Mouse (Mus musculus): ENCODE data around the gene Babam1.
A peak's percentile ranks its signal among the peaks of the same experiment; 100 is the strongest.

The Babam1 gene

DNA sequence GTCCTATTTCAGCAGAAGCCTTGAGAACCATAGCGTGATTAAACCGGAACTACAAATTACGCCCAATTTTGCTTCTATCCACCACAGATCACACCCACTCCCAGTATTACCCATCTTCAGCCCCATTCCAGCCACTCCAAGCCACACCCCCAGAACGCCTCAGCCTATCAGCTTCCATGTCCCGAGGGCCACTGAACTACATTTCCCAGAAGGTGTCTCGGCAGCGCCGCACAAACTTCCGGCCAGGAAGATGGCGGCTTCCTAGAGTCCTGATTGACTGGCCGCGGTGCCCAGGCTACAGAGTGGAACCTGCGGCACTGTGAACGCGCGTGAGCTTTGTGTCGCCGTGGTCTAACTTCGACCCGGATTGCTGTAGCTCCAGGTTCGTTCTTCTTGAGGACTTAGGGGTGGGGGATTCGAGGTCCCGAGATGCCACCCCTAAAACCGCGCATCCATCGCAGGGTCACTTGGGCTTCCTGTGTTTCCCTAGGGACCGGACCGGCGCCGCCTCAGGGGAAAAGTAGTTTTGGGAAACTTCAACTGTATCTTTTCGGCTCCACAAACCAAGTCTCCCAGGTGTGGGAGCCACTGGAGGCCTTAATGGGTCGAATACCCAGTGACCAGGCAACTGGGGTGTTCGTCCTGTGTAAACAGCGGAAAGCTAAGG lies at the start of gene Babam1:
Gene Babam1 (plus strand): TSS at position 223 of the 667 bp plus-strand sequence.
- peak; percentile 62 for DNase-seq (ENCODE audit: low spot score)

DNA sequence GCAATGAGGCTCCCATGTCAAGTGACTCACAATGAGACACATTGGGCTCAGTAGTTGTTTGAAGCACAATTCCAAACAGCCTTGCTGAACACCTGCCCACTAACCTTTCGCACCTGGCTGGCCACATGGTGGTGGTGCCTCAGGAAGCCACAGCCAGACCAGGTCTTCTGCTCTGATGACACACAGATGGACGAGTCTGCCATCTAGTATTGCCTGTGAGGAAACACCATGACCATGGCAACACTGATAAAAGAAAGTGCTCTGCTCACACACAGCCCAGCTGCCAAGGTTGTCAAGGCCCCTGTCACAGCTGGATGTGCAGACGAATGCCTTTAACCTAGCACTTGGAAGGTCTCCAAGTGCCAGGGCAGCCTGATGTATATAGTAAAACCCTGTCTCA lies 45.5 kb upstream of the Babam1 start:
- DNase-seq (ENCODE audit: low spot score): no peak

DNA sequence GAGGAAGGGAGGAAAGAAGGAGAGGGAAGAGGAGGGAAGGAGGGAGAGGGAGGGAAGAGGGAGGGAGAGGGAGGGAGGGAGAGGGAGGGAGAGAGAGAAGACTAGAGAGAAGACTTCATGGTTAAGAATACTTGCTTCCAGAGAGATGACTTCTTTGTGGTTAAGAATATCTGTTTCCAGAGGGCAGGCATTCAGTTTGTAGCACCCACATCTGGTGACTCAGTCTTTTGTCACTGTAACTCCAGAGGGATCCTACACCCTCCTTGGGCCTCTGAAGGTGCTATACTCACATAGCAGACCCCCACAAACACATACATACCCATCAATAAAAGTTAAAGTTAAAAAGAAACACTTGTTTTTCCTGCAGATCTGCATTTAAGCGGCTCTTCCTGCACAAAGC lies 45.1 kb upstream of the Babam1 start:
- no peak for DNase-seq (ENCODE audit: low spot score)

DNA sequence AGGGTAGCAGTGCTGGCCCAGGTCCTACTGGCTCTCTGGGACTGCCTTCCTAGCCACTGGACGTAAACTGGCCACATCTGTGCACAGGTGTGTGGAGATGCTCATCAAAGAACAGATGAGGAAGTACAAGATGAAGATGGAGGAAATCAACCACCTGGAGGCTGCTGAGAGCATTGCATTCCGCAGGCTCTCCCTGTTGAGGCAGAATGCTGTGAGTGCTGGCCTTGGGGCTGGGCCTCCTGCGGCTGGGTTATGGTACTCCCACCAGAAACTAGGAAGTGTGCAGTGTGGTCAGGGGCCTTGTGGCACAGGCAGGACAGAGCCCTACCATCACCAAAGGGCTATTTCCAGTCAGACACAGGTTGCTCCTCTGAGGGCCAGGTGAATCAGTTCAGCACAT lies 38.6 kb upstream of the Babam1 start:
- DNase-seq (ENCODE audit: low spot score): no peak

DNA sequence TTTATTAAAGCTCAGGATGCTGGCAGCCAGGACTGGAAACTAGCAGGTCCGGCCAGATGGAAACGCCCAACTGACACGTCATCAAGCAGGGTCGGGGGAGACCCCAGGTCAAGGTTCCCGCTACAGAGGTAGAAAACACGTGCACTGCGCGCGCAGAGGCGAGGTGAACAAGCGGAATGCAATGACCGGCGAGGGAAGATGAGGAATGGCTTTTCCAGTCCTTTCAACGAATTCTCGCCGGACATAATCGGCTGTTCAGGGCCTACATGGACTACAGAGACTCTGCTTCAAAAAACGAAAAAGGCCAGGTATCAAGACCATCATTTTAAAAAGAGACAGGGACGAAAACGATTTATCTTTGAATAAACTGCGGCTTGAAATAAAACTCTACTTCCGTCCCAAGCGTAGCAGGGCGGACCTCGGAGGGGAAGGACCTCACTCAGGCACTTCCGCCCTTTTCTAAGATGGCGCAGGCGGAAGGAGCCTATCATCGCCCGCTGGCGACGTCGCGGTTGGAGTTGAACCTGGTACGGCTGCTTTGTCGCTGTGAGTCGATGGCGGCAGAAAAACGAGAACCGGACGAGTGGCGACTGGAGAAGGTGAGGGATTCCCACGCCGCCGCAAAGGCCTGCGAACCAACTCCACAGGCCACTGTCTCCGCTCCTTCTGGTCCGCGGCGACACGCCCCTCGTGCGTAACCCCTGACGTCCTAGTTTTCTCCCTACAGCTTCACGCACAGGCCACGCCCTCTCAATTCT lies 29.7 kb upstream of the Babam1 start, which contains the start of gene Use1:
Gene Use1 (plus strand): TSS at position 78 of the 758 bp plus-strand sequence.
- peak; percentile 88 for DNase-seq (ENCODE audit: low spot score)

DNA sequence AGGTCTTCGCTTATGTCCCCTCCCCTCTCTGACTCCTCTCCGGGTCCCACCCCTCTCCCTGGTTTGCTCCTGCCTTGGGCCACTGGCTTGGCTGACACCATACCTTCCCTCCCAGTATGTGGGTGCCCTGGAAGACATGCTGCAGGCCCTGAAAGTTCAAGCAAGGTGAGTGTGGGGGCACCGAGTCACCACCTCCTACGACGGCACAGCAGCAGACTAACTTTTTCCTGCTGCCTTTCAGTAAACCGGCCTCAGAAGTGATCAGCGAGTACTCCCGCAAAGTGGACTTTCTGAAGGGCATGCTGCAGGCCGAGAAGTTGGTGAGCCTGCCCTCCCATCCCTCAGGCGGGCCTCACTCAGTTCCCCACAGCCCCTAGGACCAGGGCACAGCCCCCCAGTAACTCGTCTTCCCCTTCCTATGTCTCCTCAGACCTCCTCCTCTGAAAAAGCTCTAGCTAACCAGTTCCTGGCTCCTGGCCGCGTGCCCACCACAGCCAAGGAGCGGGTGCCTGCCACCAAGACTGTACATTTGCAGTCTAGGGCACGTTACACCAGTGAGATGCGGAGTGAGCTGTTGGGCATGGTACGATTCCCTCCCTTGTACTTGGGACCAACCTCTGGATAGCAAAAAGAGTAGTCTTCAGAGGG lies 29.0 kb upstream of the Babam1 start:
- DNase-seq (ENCODE audit: low spot score): no peak

DNA sequence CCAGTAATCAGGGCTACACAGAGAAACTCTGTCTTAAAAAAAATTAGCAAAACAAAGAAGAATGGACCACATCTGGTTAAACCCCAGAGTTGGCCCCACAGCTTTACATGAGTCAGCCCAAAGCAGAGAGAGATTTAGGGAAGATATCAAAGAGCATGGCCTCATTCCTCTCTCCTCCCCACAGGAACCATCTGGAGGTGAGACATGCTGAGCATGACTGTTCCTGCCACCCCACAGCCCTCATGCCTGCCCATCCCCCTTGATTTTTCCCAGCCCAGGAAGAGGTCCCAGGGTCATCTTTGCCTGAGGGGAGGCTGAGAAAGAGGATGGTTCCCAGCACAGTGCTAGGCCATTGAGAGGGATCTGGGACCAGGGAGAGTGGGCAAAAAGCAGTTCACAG lies 28.3 kb upstream of the Babam1 start:
- DNase-seq (ENCODE audit: low spot score): no peak

DNA sequence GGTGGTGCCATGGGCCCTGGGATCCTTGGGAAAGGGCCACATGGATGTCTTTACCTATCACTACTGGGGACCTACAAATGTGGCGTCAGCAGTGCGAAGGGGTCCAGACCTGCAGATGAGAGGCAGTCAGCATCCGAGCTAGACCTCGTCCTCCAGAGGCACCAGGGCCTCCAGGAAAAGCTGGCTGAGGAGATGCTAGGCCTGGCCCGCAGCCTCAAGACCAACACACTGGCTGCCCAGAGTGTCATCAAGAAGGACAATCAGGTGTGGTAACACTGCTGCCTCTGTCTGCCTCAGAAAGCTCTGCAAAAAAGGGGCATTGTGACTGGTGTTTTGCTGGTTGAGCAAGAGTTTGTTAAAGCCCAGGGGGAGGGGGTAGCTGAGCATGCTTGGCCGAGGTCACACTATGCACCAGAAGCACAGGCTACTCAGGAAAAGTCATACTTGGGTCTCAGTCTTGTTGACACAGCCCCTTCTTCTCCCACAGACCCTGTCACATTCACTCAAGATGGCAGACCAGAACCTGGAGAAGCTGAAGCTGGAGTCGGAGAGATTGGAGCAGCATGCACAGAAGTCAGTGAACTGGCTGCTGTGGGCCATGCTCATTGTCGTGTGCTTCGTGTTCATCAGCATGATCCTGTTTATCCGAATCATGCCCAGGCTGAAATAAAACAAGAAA lies 27.5 kb upstream of the Babam1 start:
- no peak for DNase-seq (ENCODE audit: low spot score)

DNA sequence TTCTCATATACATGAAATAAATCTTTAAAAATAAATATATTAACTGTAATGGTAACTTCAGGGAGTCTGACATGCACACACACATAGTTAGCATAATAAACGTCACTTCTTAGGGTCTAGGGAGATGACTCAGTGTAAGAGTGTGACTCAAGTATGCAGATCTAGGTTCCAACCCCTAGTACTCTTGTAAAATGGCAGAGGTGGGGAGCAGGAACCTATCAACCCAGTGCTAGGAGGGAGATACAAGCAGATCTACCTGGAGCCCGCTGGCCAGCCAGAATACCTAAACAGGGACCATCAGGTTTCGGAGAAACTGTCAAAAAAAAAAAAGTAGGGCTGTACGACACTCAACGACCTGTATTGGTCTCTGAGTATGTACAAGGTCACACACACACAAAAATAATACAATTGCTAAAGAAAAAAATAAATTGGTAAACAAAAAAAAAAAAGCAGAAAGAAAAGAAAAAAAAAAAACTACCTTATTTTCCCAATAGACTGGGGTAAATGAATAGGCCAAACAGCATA lies 25.9 kb upstream of the Babam1 start:
- DNase-seq (ENCODE audit: low spot score): no peak

DNA sequence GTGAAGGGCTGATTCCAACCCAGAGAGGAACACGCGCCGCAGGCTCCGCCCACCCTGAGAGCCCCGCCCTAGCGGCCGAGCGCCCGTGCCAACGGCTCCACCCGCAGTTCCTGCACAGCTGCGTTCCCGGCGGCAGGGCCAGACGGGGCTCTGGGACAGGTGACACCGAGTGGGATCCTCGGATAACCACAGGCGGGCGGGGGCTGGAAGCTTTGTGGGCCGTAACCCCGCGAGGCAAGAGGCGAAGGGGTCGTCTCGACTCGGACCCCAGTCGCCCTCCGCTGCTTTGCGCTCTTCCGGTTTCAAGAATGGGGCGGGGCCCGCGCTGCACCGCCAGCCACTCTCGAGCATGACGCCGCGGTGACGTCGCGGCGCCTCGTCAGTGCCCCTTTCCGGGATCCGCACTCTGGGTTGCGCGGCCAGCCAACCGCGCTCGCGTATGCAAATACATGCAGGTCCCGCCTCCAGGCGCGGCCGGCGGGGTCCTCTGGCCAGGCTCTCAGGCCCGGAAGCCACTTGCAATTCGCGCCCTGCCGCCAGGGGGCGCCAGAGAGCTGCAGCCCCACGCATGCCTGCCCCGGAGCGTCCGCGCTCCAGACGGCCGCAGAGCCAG lies 25.3 kb upstream of the Babam1 start, which contains the start of gene Ocel1:
Gene Ocel1 (plus strand): TSS at position 63 of the 613 bp plus-strand sequence.
- peak; percentile 86 for DNase-seq (ENCODE audit: low spot score)

DNA sequence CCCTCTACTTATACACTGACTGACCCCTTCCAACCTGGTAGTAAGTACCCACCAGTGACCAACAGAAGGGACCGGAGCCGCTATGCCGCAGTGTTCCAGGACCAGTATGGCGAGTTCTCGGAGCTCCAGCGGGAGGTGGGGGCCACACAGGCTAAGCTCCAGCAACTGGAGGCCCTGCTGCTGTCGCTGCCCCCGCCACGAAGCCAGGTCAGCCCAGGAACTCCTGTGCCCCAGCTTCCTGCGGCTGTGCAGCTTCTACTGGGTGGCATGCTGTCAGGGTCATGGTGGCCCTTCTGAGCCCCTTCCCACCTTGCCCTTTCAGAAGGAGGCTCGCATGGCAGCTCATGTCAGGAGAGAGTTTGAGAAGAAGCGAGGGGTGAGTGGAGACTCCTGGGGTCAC lies 24.2 kb upstream of the Babam1 start:
- DNase-seq (ENCODE audit: low spot score): no peak

DNA sequence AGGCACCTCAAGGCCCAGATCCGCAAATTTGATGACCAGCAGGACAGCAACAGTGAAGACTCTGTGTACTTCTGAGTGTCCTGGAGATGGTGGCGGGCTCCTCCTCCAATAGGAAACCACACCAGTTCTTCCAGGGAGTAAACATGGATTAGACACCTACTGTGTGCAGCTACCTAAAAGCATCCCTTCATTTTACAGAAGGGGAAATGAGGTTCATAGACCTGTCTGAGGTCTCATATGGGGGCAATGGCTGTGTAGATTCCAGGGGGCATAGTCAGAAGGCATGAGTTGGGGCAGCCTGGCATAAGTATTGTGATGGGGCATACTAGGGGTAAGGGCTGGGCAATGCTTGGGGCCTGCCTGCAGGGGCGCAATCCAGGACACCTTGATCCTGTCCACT lies 23.7 kb upstream of the Babam1 start:
- DNase-seq (ENCODE audit: low spot score): no peak

DNA sequence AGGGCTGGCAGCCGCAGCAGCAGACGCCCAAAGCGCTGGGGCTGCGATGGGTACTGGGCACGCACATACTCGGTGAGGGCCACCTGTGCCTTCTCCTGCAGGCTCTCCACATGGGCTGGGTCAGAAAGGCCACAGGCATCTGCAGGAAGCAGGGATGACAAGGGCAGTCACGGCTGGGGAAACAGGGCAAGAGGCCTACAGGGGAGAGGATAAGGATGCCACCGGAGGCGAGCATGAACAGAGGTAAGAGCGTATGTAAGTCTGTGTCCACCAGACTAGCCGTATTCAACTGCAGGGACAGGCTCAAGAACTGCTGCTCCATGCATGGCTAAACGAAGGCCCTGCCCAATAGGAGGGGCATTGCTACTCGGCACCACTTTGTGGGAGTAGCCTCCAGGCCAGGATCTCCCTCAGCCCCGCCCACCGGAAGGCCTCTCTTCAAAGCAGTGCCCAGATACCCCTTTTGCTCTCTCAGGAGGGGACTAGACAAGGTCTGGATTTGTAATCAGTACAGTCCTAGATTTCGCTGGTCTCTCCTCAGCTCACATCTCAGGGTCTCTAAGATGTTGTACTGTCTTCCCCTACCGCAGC lies 21.9 kb upstream of the Babam1 start:
- no peak for DNase-seq (ENCODE audit: low spot score)

DNA sequence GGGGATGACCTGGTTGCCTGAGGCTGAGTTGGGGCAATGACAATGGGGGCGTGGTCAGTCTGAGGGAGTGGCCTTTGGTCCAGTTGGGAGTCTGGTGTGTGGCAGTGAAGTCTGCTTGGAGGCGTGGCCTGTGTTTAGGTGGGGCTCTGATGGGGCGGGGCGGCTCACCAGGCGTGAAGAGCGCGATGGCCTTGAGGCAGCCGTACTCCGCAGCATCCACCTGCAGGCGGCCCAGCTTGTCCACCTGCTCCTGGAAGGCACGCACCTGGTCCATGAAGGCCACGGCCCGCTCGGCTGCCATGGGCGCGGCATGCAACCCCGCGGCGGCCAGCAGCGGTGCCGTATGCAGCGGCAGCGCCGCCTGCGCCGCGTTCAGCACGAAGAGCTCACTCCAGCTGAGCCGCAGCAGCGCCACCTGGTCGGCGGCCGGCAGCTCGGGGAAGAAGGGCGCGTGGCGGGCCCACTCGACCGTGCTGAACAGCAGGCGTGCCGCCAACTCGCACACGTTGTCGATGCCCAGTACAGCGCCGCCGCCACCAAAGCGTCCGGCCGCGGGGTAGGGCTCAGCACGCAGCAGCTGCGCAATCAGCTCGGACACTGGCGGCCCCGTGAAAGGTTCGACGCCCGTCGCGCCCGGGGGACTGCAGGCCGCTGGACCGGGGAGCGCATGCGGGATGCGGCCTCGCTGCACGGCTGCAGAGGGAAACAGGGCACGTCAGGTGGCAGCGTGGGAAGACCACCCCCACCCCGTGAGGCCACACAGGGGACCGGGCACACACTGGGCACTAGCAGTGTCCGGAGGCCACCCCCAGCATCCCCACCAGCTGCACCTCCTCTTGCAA lies 20.9 kb upstream of the Babam1 start:
- DNase-seq (ENCODE audit: low spot score): no peak

DNA sequence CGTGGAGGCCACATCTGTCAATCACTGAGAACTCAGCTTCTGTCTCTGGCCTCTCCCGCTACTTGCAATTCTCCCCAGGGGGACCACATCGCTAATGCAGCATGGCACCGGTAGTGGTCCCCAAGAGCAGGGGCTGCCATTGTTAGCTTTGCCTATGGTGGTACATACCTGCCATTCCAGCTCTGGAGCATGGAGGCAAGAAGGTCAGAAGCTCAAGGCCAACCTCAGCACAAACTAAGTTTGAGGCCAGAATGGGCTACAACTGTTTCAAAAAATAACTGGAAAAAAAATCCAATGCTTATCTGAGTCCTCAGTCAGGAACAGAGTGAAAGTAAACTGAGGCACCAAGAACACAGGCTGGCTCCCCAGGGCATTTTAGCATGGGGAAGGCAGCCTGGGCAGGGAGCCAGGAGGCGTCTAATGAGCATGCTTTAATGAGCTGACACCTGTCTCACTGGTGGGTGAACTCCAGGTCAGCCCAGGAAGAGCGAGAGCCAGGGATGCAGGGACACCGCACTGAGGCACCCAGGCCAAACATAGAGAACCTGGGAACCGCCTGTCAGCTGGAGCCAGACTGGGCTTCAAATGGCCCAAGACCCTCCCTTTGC lies 20.1 kb upstream of the Babam1 start:
- DNase-seq (ENCODE audit: low spot score): no peak

DNA sequence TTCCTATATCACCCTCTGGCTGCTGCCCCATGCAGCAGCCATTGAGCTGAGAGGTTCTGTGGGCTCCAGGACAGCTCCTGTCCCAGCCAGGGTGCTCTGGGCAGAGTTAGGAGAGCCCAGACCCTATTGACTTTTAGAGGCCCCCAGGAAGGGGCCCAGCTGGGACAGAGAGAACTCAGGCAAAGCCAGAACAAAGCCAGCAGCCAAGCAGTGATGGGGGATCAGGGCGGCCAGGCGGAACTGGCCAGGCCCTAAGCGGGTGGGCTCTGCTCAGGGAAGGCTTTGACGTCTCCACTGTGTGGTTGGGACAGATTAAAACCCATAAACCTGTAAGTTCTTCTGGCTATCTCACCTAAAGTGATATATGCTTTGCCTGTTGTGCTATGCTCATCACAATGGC lies 17.7 kb upstream of the Babam1 start:
- DNase-seq (ENCODE audit: low spot score): no peak

DNA sequence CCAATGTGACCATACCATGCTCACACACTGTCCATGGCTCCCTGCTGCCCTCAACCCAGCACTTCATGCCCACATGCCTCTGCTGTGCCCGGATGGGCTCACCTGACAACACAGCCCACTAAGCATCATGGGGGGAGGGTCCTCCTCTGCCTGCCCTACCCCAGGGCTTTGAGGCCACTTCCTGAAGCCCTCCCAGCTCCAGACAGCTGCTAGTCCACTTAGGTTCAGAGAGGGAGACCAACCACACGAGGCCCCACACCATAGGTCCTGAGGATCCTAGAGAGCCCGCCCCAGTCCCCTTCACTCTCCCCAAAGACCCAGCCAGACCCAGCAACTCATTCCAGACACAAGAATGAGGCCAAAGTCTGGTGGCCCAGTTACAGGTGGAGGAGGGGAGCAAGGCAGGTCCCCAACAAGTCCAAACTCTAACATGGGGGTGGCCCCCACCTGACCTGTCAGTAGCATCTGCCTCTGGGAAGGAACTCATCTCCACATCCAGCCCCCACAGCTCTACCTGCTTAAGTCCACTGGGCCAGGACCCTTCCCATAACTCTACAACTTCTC lies 17.1 kb upstream of the Babam1 start:
- DNase-seq (ENCODE audit: low spot score): no peak

DNA sequence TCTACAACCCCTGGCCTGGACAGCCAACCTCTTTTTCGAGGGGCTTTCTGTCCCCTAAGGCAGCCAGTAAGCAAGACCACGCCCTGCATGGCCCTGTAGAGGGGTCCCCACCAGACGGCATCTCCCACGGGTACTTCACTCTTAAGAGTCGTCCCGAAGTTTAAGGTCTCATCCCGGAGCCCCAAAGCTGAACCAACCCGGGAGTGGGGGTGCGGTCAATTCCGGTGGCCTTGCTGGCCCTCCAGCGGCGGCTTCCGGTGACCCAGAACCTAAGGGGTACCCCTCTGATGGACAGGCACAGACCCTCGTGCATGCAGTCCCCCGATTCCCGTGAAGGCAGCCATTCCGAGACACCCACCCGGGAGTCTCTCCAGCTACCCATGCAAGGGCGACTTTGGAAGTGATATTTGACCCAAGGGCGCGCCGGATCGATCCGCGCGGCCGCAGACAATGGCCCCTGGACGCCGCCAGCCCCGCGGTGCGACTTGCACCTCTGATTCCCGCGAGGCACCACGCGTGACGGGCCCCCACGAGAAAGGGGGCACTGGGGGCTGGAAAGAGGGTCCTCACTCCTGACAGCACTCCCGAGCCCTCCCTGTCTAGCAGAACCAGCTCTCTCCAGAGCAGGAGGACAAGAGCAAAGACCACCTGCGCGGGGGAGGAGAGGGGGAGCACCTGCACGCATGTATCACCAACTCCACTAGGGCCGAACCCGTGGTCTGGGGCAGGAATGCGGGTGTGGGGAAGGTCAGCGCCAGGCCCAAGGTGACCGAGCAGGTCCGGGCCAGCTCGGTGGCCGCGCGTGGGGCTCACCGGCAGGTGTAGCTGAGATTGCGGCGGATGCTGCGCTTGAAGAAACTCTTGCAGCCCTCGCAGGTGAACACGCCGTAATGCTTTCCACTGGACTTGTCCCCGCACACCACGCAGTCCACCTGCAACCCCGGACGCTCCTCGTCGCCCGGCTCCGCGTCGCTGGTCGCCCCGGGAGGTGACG lies 16.2 kb upstream of the Babam1 start:
- no peak for DNase-seq (ENCODE audit: low spot score)

Data from ovary, postnatal 10 days (tissue).